Mouse (Mus musculus) yolk sac, embryonic 10.5 days (tissue): ENCODE measurements around the gene Bcas3.

Source experiments
- DNase-seq: peaks from one replicate; pipeline ENCODE4 v3.0.0-alpha.2; 2017; ENCODE audit warnings: low spot score

The Bcas3 gene

GRCm38 (mm10) chr11:85621994-85622393, 269.0 kb downstream of the Bcas3 start:
- DNase-seq, result no peak

GRCm38 (mm10) chr11:85625206-85625605, 272.2 kb downstream of the Bcas3 start:
- DNase-seq, result no peak

GRCm38 (mm10) chr11:85626846-85627245, 273.9 kb downstream of the Bcas3 start:
- no peak for DNase-seq

GRCm38 (mm10) chr11:85627405-85627804, 274.4 kb downstream of the Bcas3 start:
- DNase-seq, result no peak

- DNase-seq, result peak; percentile 52
Measured at GRCm38 (mm10) chr11:85628303-85629063, 275.5 kb downstream of the Bcas3 start.

GRCm38 (mm10) chr11:85632568-85632981, 279.6 kb downstream of the Bcas3 start:
- DNase-seq, result no peak

- peak; percentile 69 for DNase-seq
Measured at GRCm38 (mm10) chr11:85638696-85639495, 285.9 kb downstream of the Bcas3 start.

- DNase-seq, result no peak
Measured at GRCm38 (mm10) chr11:85640659-85641058, 287.7 kb downstream of the Bcas3 start.

- no peak for DNase-seq
Measured at GRCm38 (mm10) chr11:85641486-85641885, 288.5 kb downstream of the Bcas3 start.

GRCm38 (mm10) chr11:85642591-85642990, 289.6 kb downstream of the Bcas3 start:
- no peak for DNase-seq

- no peak for DNase-seq
Measured at GRCm38 (mm10) chr11:85643025-85643424, 290.1 kb downstream of the Bcas3 start.

- no peak for DNase-seq
Measured at GRCm38 (mm10) chr11:85643479-85644000, 290.6 kb downstream of the Bcas3 start.

GRCm38 (mm10) chr11:85644027-85644747, 291.2 kb downstream of the Bcas3 start:
- DNase-seq, result no peak

- DNase-seq, result peak; percentile 38
Measured at GRCm38 (mm10) chr11:85644748-85645060, 291.7 kb downstream of the Bcas3 start.

GRCm38 (mm10) chr11:85645152-85645835, 292.3 kb downstream of the Bcas3 start:
- peak; percentile 61 for DNase-seq

- no peak for DNase-seq
Measured at GRCm38 (mm10) chr11:85648893-85649292, 295.9 kb downstream of the Bcas3 start.

GRCm38 (mm10) chr11:85649373-85649772, 296.4 kb downstream of the Bcas3 start:
- no peak for DNase-seq

GRCm38 (mm10) chr11:85657471-85657870, 304.5 kb downstream of the Bcas3 start:
- DNase-seq, result no peak

- DNase-seq, result no peak
Measured at GRCm38 (mm10) chr11:85660304-85660703, 307.3 kb downstream of the Bcas3 start.

- DNase-seq, result no peak
Measured at GRCm38 (mm10) chr11:85667176-85667575, 314.2 kb downstream of the Bcas3 start.

GRCm38 (mm10) chr11:85667741-85668140, 314.8 kb downstream of the Bcas3 start:
- no peak for DNase-seq
